Mouse (Mus musculus): ENCODE data around the gene D10Wsu102e. TPM values are rescaled to one million over a fixed set of nuclear protein-coding genes. Genes with fewer than 3 reads are reported as not detected.
"Not testable (repeated sequence)": the region's sequence is repeated elsewhere in the genome, so short reads cannot be mapped to it uniquely, and the experiment has no call there.

Gene D10Wsu102e
- polyA plus RNA-seq, 1 experiment from 2014 or later: 1.3 TPM

- no peak overlapping the region for H3K4me3 ChIP-seq (replicated peaks; ENCODE audit: low read length)
- no peak overlapping the region for H3K9ac ChIP-seq (replicated peaks; ENCODE audit: low read depth, low read length)
- no peaks in the 10 kb centered on the region for H3K27me3 ChIP-seq (replicated peaks; ENCODE audit: control insufficient read depth, insufficient read depth, low read length)
- H3K27ac ChIP-seq (ENCODE audit: low read length): no peak overlapping the region
- no peaks in the 10 kb centered on the region for H3K9me3 ChIP-seq (ENCODE audit: control insufficient read depth, low read length)
- WGBS: 72% methylated on average over 9 of the region's 9 CpGs
- 0 out of 2 replicates have a peak, but pooled peaks cover 2% of the 10 kb centered on the region for H3K36me3 ChIP-seq (ENCODE audit: control insufficient read depth, insufficient read depth)
- ATAC-seq: no peak
- no peak overlapping the region for H3K4me2 ChIP-seq (ENCODE audit: low read length)
- no peaks in the 10 kb centered on the region for H3K4me1 ChIP-seq (replicated peaks; ENCODE audit: control insufficient read depth, insufficient read depth, low read length)
Measured at GRCm38 (mm10) chr10:83378083-83378833, 18.2 kb downstream of the D10Wsu102e start.

- no peaks in the 10 kb centered on the region for H3K4me1 ChIP-seq (replicated peaks; ENCODE audit: control insufficient read depth, insufficient read depth, low read length)
- no peaks in the 10 kb centered on the region for H3K27me3 ChIP-seq (replicated peaks; ENCODE audit: control insufficient read depth, insufficient read depth, low read length)
- no peaks in the 10 kb centered on the region for H3K9me3 ChIP-seq (ENCODE audit: control insufficient read depth, low read length)
- no peak overlapping the region for H3K9ac ChIP-seq (replicated peaks; ENCODE audit: low read depth, low read length)
- no peak overlapping the region for H3K4me2 ChIP-seq (ENCODE audit: low read length)
- no peaks in the 10 kb centered on the region for H3K36me3 ChIP-seq (ENCODE audit: control insufficient read depth, insufficient read depth)
- ATAC-seq: no peak
- no peak overlapping the region for H3K27ac ChIP-seq (ENCODE audit: low read length)
- no peak overlapping the region for H3K4me3 ChIP-seq (replicated peaks; ENCODE audit: low read length)
- WGBS: 98% methylated on average over 2 of the region's 2 CpGs
Measured at GRCm38 (mm10) chr10:83380501-83380900, 20.5 kb downstream of the D10Wsu102e start.

GRCm38 (mm10) chr10:83382528-83382927 is 22.5 kb downstream of the D10Wsu102e start:
- ATAC-seq: no peak
- 89% methylated on average over 4 of the region's 4 CpGs for WGBS

GRCm38 (mm10) chr10:83382988-83383387 is 23.0 kb downstream of the D10Wsu102e start:
- Histone ChIP-seq H3K36me3 (ENCODE audit: control insufficient read depth, insufficient read depth) (no peaks in the 10 kb centered on the region), H3K4me1 (replicated peaks; ENCODE audit: control insufficient read depth, insufficient read depth, low read length) (no peaks in the 10 kb centered on the region)
- WGBS: 70% methylated on average over 2 of the region's 2 CpGs

More at GRCm38 (mm10) chr10:83382528-83382927, 22.5 kb downstream of the D10Wsu102e start:
- no peaks in the 10 kb centered on the region for H3K27me3 ChIP-seq (replicated peaks; ENCODE audit: control insufficient read depth, insufficient read depth, low read length)
- H3K4me1 ChIP-seq (replicated peaks; ENCODE audit: control insufficient read depth, insufficient read depth, low read length): no peaks in the 10 kb centered on the region
- H3K4me3 ChIP-seq (replicated peaks; ENCODE audit: low read length): no peak overlapping the region
- H3K27ac ChIP-seq (ENCODE audit: low read length): no peak overlapping the region
- H3K36me3 ChIP-seq (ENCODE audit: control insufficient read depth, insufficient read depth): no peaks in the 10 kb centered on the region
- H3K9me3 ChIP-seq (ENCODE audit: control insufficient read depth, low read length): no peaks in the 10 kb centered on the region
- no peak overlapping the region for H3K4me2 ChIP-seq (ENCODE audit: low read length)
- no peak overlapping the region for H3K9ac ChIP-seq (replicated peaks; ENCODE audit: low read depth, low read length)

GRCm38 (mm10) chr10:83383863-83384262 is 23.8 kb downstream of the D10Wsu102e start:
- no peak for ATAC-seq
- Histone ChIP-seq H3K9me3 (ENCODE audit: control insufficient read depth, low read length) (no peaks in the 10 kb centered on the region), H3K4me1 (replicated peaks; ENCODE audit: control insufficient read depth, insufficient read depth, low read length) (no peaks in the 10 kb centered on the region), H3K27ac (ENCODE audit: low read length) (no peak overlapping the region), H3K27me3 (replicated peaks; ENCODE audit: control insufficient read depth, insufficient read depth, low read length) (no peaks in the 10 kb centered on the region), H3K4me2 (ENCODE audit: low read length) (no peak overlapping the region), H3K9ac (replicated peaks; ENCODE audit: low read depth, low read length) (no peak overlapping the region), H3K36me3 (ENCODE audit: control insufficient read depth, insufficient read depth) (no peaks in the 10 kb centered on the region), H3K4me3 (replicated peaks; ENCODE audit: low read length) (no peak overlapping the region)
- WGBS: 84% methylated on average over 13 of the region's 13 CpGs

More at GRCm38 (mm10) chr10:83382988-83383387, 23.0 kb downstream of the D10Wsu102e start:
- Histone ChIP-seq H3K4me3 (replicated peaks; ENCODE audit: low read length) (no peak overlapping the region), H3K27me3 (replicated peaks; ENCODE audit: control insufficient read depth, insufficient read depth, low read length) (no peaks in the 10 kb centered on the region), H3K9ac (replicated peaks; ENCODE audit: low read depth, low read length) (no peak overlapping the region), H3K4me2 (ENCODE audit: low read length) (no peak overlapping the region), H3K27ac (ENCODE audit: low read length) (no peak overlapping the region), H3K9me3 (ENCODE audit: control insufficient read depth, low read length) (no peaks in the 10 kb centered on the region)
- ATAC-seq: no peak

GRCm38 (mm10) chr10:83384456-83385215 is 24.6 kb downstream of the D10Wsu102e start:
- H3K9ac ChIP-seq (replicated peaks; ENCODE audit: low read depth, low read length): no peak overlapping the region
- WGBS: 89% methylated on average over 8 of the region's 8 CpGs
- H3K4me1 ChIP-seq (replicated peaks; ENCODE audit: control insufficient read depth, insufficient read depth, low read length): no peaks in the 10 kb centered on the region
- H3K27me3 ChIP-seq (replicated peaks; ENCODE audit: control insufficient read depth, insufficient read depth, low read length): no peaks in the 10 kb centered on the region
- H3K9me3 ChIP-seq (ENCODE audit: control insufficient read depth, low read length): no peaks in the 10 kb centered on the region
- no peak overlapping the region for H3K4me3 ChIP-seq (replicated peaks; ENCODE audit: low read length)
- H3K27ac ChIP-seq (ENCODE audit: low read length): no peak overlapping the region
- no peak for ATAC-seq
- H3K4me2 ChIP-seq (ENCODE audit: low read length): no peak overlapping the region
- no peaks in the 10 kb centered on the region for H3K36me3 ChIP-seq (ENCODE audit: control insufficient read depth, insufficient read depth)

GRCm38 (mm10) chr10:83385330-83385910 is 25.4 kb downstream of the D10Wsu102e start:
- no peaks in the 10 kb centered on the region for H3K4me1 ChIP-seq (replicated peaks; ENCODE audit: control insufficient read depth, insufficient read depth, low read length)
- WGBS: 97% methylated on average over 7 of the region's 7 CpGs
- H3K36me3 ChIP-seq (ENCODE audit: control insufficient read depth, insufficient read depth): no peaks in the 10 kb centered on the region
- no peak overlapping the region for H3K4me2 ChIP-seq (ENCODE audit: low read length)
- no peaks in the 10 kb centered on the region for H3K27me3 ChIP-seq (replicated peaks; ENCODE audit: control insufficient read depth, insufficient read depth, low read length)
- H3K9me3 ChIP-seq (ENCODE audit: control insufficient read depth, low read length): no peaks in the 10 kb centered on the region
- ATAC-seq: no peak
- no peak overlapping the region for H3K27ac ChIP-seq (ENCODE audit: low read length)
- no peak overlapping the region for H3K9ac ChIP-seq (replicated peaks; ENCODE audit: low read depth, low read length)
- H3K4me3 ChIP-seq (replicated peaks; ENCODE audit: low read length): no peak overlapping the region

GRCm38 (mm10) chr10:83397336-83397735 is 37.3 kb downstream of the D10Wsu102e start:
- Histone ChIP-seq H3K27ac (ENCODE audit: low read length) (no peak overlapping the region), H3K36me3 (ENCODE audit: control insufficient read depth, insufficient read depth) (no peaks in the 10 kb centered on the region), H3K27me3 (replicated peaks; ENCODE audit: control insufficient read depth, insufficient read depth, low read length) (no peaks in the 10 kb centered on the region), H3K9ac (replicated peaks; ENCODE audit: low read depth, low read length) (no peak overlapping the region), H3K4me3 (replicated peaks; ENCODE audit: low read length) (no peak overlapping the region), H3K9me3 (ENCODE audit: control insufficient read depth, low read length) (no peaks in the 10 kb centered on the region), H3K4me2 (ENCODE audit: low read length) (no peak overlapping the region), H3K4me1 (replicated peaks; ENCODE audit: control insufficient read depth, insufficient read depth, low read length) (no peaks in the 10 kb centered on the region)
- 96% methylated on average over 2 of the region's 2 CpGs for WGBS
- ATAC-seq: no peak

- not testable (repeated sequence) for ATAC-seq; H3K27ac ChIP-seq (ENCODE audit: low read length); H3K4me2 ChIP-seq (ENCODE audit: low read length); H3K4me3 ChIP-seq (replicated peaks; ENCODE audit: low read length); H3K9me3 ChIP-seq (ENCODE audit: control insufficient read depth, low read length); H3K36me3 ChIP-seq (ENCODE audit: control insufficient read depth, insufficient read depth); H3K4me1 ChIP-seq (replicated peaks; ENCODE audit: control insufficient read depth, insufficient read depth, low read length); H3K9ac ChIP-seq (replicated peaks; ENCODE audit: low read depth, low read length); H3K27me3 ChIP-seq (replicated peaks; ENCODE audit: control insufficient read depth, insufficient read depth, low read length)
- WGBS: 92% methylated on average over 6 of the region's 7 CpGs
Measured at GRCm38 (mm10) chr10:83400896-83401295, 40.9 kb downstream of the D10Wsu102e start.
